Mouse (Mus musculus) lung, adult 2 months (tissue): Measurements from ENCODE around the gene Pard6b. TPM values are rescaled to one million over a fixed set of nuclear protein-coding genes. Genes with fewer than 3 reads are reported as not detected.
A peak's percentile ranks its signal among the peaks of the same experiment; 100 is the strongest.

ENCODE experiments used
- DNase-seq: peaks from one replicate; pipeline ENCODE4 v3.0.0; 2022
- H3K4me1 ChIP-seq: fragments of 200-500 bp; 2 replicates; pipeline ENCODE4 v1.6.1; 2011; ENCODE audit warnings: low read length; ENCODE audit not compliant: control insufficient read depth, insufficient read depth
- H3K4me3 ChIP-seq: fragments of 200-500 bp; replicated peaks from 2 replicates; pipeline ENCODE3; 2011; ENCODE audit warnings: low read depth, mild to moderate bottlenecking, control low read depth, low read length; ENCODE audit errors: extremely low read depth
- CTCF ChIP-seq: fragments of 200-500 bp; IDR thresholded peaks from 2 replicates; pipeline ENCODE4 v1.5.1; 2011; ENCODE audit warnings: mild to moderate bottlenecking, low read length, control low read depth; ENCODE audit not compliant: insufficient read depth
- POLR2A ChIP-seq: fragments of 200-500 bp; IDR thresholded peaks from 2 replicates; pipeline ENCODE4 v1.6.1; 2011; ENCODE audit warnings: low read depth, mild to moderate bottlenecking, control low read depth, low read length, borderline replicate concordance; ENCODE audit errors: extremely low read depth
- WGBS: fragments of 180-500 bp; shearing (Covaris S2); methylation state at CpG from one replicate; pipeline ENCODE4 v1.1.7; 2018; 5-methylcytosine and 5-hydroxymethylcytosine counted together
- polyA plus RNA-seq: library from polyadenylated mRNA; depleted of rRNA; stranded (reverse); fragments of >200 nt; gene quantifications from 2 replicates; pipeline ENCODE4 v1.2.3, GENCODE M21; 2012

The Pard6b gene
- polyA plus RNA-seq, 1 experiment = 60.1 TPM

GRCm38 (mm10) chr2:168058488-168059199 lies 22.2 kb upstream of the Pard6b start:
- TF ChIP-seq POLR2A (no peak), CTCF (no peak)
- 25% methylated on average over 13 of the region's 13 CpGs for WGBS
- no peak for DNase-seq
- Histone ChIP-seq H3K4me1 (no peaks in the 10 kb centered on the region), H3K4me3 (no peak overlapping the region)

GRCm38 (mm10) chr2:168059200-168059790 lies 21.5 kb upstream of the Pard6b start:
- no peak for DNase-seq
- Histone ChIP-seq H3K4me3 (no peak overlapping the region), H3K4me1 (no peaks in the 10 kb centered on the region)
- WGBS = 82% methylated on average over 6 of the region's 6 CpGs
- TF ChIP-seq CTCF = no peak
- TF ChIP-seq POLR2A = no peak

- TF ChIP-seq POLR2A (no peak), CTCF (no peak)
- H3K4me3 ChIP-seq = no peak overlapping the region
- no peaks in the 10 kb centered on the region for H3K4me1 ChIP-seq
- WGBS = 76% methylated on average over 12 of the region's 12 CpGs
- no peak for DNase-seq
Observed at GRCm38 (mm10) chr2:168063712-168064111, 17.1 kb upstream of the Pard6b start.

- WGBS = 52% methylated on average over 7 of the region's 7 CpGs
- TF ChIP-seq CTCF = no peak
- no peak for TF ChIP-seq POLR2A
- H3K4me1 ChIP-seq = no peaks in the 10 kb centered on the region
- DNase-seq = no peak
- H3K4me3 ChIP-seq = no peak overlapping the region
Observed at GRCm38 (mm10) chr2:168065511-168065910, 15.3 kb upstream of the Pard6b start.

- DNase-seq = no peak
- 63% methylated on average over 8 of the region's 8 CpGs for WGBS
- H3K4me1 ChIP-seq = no peaks in the 10 kb centered on the region
- no peak overlapping the region for H3K4me3 ChIP-seq
- TF ChIP-seq CTCF = no peak
- TF ChIP-seq POLR2A = 0 out of 2 replicates have a peak, but pooled peaks have one; percentile 3
Observed at GRCm38 (mm10) chr2:168066783-168067182, 14.0 kb upstream of the Pard6b start.

- TF ChIP-seq CTCF (no peak), POLR2A (no peak)
- no peak overlapping the region for H3K4me3 ChIP-seq
- WGBS = 56% methylated on average over 5 of the region's 5 CpGs
- no peak for DNase-seq
- no peaks in the 10 kb centered on the region; the same call in 1 of the 2 replicates for H3K4me1 ChIP-seq
Observed at GRCm38 (mm10) chr2:168070425-168070824, 10.4 kb upstream of the Pard6b start.

- Histone ChIP-seq H3K4me1 (no peaks in the 10 kb centered on the region; the same call in 1 of the 2 replicates), H3K4me3 (no peak overlapping the region)
- WGBS = 36% methylated on average over 12 of the region's 12 CpGs
- DNase-seq = no peak
- TF ChIP-seq CTCF (no peak), POLR2A (no peak)
Observed at GRCm38 (mm10) chr2:168072436-168073131, 8.2 kb upstream of the Pard6b start.

GRCm38 (mm10) chr2:168073722-168074121 lies 7.1 kb upstream of the Pard6b start:
- Histone ChIP-seq H3K4me3 (no peak overlapping the region), H3K4me1 (peaks cover 2% of the 10 kb centered on the region; the same call in 1 of the 2 replicates)
- TF ChIP-seq POLR2A = no peak
- no peak for TF ChIP-seq CTCF
- DNase-seq = no peak
- 76% methylated on average over 5 of the region's 5 CpGs for WGBS

GRCm38 (mm10) chr2:168074457-168074856 lies 6.3 kb upstream of the Pard6b start:
- WGBS = 50% methylated on average over 3 of the region's 3 CpGs
- H3K4me1 ChIP-seq = peaks cover 2% of the 10 kb centered on the region; the same call in 1 of the 2 replicates

More at GRCm38 (mm10) chr2:168074457-168074856, 6.3 kb upstream of the Pard6b start:
- TF ChIP-seq POLR2A = no peak
- TF ChIP-seq CTCF = no peak
- DNase-seq = no peak
- no peak overlapping the region for H3K4me3 ChIP-seq
